Mouse (Mus musculus): ENCODE results near the gene AL731706.2. TPM values are rescaled to one million over a fixed set of nuclear protein-coding genes. Genes with fewer than 3 reads are reported as not detected.

Gene AL731706.2
- polyA plus RNA-seq (2012; fragmentation: generic; extraction: Trizol): 21.8 TPM

DNA sequence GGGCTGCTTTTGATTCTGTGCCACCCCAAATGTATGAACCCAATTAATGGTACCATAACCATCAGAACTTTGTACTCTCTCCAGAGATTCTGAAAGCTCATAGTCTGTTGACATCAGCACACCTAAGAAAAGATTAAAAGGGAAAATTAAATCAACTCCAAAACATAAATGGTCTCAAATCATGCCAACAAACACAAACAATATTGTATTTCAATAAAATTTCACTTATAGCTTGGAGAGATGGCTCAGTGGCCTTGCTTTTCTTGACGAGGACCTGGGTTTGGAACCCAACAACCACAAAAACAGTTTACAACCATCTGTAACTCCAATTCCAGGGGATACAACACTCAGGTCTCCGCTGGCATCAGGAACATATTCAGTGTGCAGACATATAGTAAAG lies at the start of gene AL731706.2:
AL731706.2 (minus strand) TSS at position 101 of the 400 bp plus-strand sequence.
- Histone ChIP-seq H3K27me3 (ENCODE audit: control insufficient read depth, insufficient read depth, insufficient read length) (no peaks in the 10 kb centered on the region), H3K4me3 (no peak within 1 kb of the TSS), H3ac (ENCODE audit: control insufficient read depth, insufficient read length) (no peak within 1 kb of the TSS), H3K4me2 (ENCODE audit: low read depth) (no peak within 1 kb of the TSS), H3K36me3 (ENCODE audit: control insufficient read depth, insufficient read depth) (peaks cover 38% of the 10 kb centered on the region), H3K79me2 (ENCODE audit: control insufficient read depth, insufficient read depth) (peaks cover 32% of the 10 kb centered on the region)
- TF ChIP-seq REST (IDR thresholded peaks at IDR 0.05; ENCODE audit: insufficient read depth, insufficient read length) (no peak), TCF3 (IDR thresholded peaks at IDR 0.05; ENCODE audit: insufficient read length, low read depth) (no peak), POLR2A (IDR thresholded peaks at IDR 0.05; ENCODE audit: insufficient read length, low read depth) (no peak), MYOG (IDR thresholded peaks at IDR 0.05; ENCODE audit: control insufficient read depth in 1 of 3, insufficient read depth in 1 of 3, insufficient read length in 2 of 3, low read depth in 2 of 3) (no peak)

GRCm38 (mm10) chr2:136921003-136921408 lies 35.5 kb upstream of the AL731706.2 start:
- no peak overlapping the region for H3K4me3 ChIP-seq
- no peaks in the 10 kb centered on the region for H3K36me3 ChIP-seq (ENCODE audit: control insufficient read depth, insufficient read depth)
- no peaks in the 10 kb centered on the region for H3K27me3 ChIP-seq (ENCODE audit: control insufficient read depth, insufficient read depth, insufficient read length)
- TF ChIP-seq POLR2AphosphoS2 (IDR thresholded peaks at IDR 0.05; ENCODE audit: insufficient read length, low read depth) (no peak), MYOG (IDR thresholded peaks at IDR 0.05; ENCODE audit: control insufficient read depth in 1 of 3, insufficient read depth in 1 of 3, insufficient read length in 2 of 3, low read depth in 2 of 3) (peak in 1 of 3 experiments; percentile 65), MYOD1 (IDR thresholded peaks at IDR 0.05; ENCODE audit: control insufficient read depth in 1 of 3, insufficient read length in 2 of 3, low read depth in 2 of 3) (peak in 2 of 3 experiments; percentile 47 to 50)
- no peak overlapping the region for H3ac ChIP-seq (ENCODE audit: control insufficient read depth, insufficient read length)
- peak overlapping the region; percentile 83 for H3K4me2 ChIP-seq (ENCODE audit: low read depth)
- H3K79me2 ChIP-seq (ENCODE audit: control insufficient read depth, insufficient read depth): no peaks in the 10 kb centered on the region

GRCm38 (mm10) chr2:136920257-136920993 lies 34.9 kb upstream of the AL731706.2 start:
- no peaks in the 10 kb centered on the region for H3K27me3 ChIP-seq (ENCODE audit: control insufficient read depth, insufficient read depth, insufficient read length)
- no peaks in the 10 kb centered on the region for H3K79me2 ChIP-seq (ENCODE audit: control insufficient read depth, insufficient read depth)
- no peak overlapping the region for H3K4me3 ChIP-seq
- H3ac ChIP-seq (ENCODE audit: control insufficient read depth, insufficient read length): no peak overlapping the region
- no peaks in the 10 kb centered on the region for H3K36me3 ChIP-seq (ENCODE audit: control insufficient read depth, insufficient read depth)
- H3K4me2 ChIP-seq (ENCODE audit: low read depth): peak overlapping the region; percentile 83
- TF ChIP-seq MYOG (IDR thresholded peaks at IDR 0.05; ENCODE audit: control insufficient read depth in 1 of 3, insufficient read depth in 1 of 3, insufficient read length in 2 of 3, low read depth in 2 of 3) (peak in 1 of 3 experiments; percentile 33), REST (IDR thresholded peaks at IDR 0.05; ENCODE audit: insufficient read depth, insufficient read length) (no peak), MYOD1 (IDR thresholded peaks at IDR 0.05; ENCODE audit: control insufficient read depth in 1 of 3, insufficient read length in 2 of 3, low read depth in 2 of 3) (peak in 2 of 3 experiments; percentile 74 to 84), TCF3 (IDR thresholded peaks at IDR 0.05; ENCODE audit: insufficient read length, low read depth) (no peak)

- Histone ChIP-seq H3K27me3 (ENCODE audit: control insufficient read depth, insufficient read depth, insufficient read length) (no peaks in the 10 kb centered on the region), H3K4me2 (ENCODE audit: low read depth) (no peak overlapping the region), H3K4me3 (no peak overlapping the region), H3K36me3 (ENCODE audit: control insufficient read depth, insufficient read depth) (no peaks in the 10 kb centered on the region), H3ac (ENCODE audit: control insufficient read depth, insufficient read length) (no peak overlapping the region), H3K79me2 (ENCODE audit: control insufficient read depth, insufficient read depth) (no peaks in the 10 kb centered on the region)
- TF ChIP-seq MYOD1 (IDR thresholded peaks at IDR 0.05; ENCODE audit: control insufficient read depth in 1 of 3, insufficient read length in 2 of 3, low read depth in 2 of 3) (no peak), REST (IDR thresholded peaks at IDR 0.05; ENCODE audit: insufficient read depth, insufficient read length) (no peak), E2F4 (IDR thresholded peaks at IDR 0.05; ENCODE audit: insufficient read depth) (no peak), TCF12 (IDR thresholded peaks at IDR 0.05; ENCODE audit: insufficient read depth, poor library complexity, severe bottlenecking) (no peak), POLR2A (IDR thresholded peaks at IDR 0.05; ENCODE audit: insufficient read length, low read depth) (no peak), POLR2AphosphoS2 (IDR thresholded peaks at IDR 0.05; ENCODE audit: insufficient read length, low read depth) (no peak)
Observed at GRCm38 (mm10) chr2:136919433-136919832, 34.0 kb upstream of the AL731706.2 start.

DNA sequence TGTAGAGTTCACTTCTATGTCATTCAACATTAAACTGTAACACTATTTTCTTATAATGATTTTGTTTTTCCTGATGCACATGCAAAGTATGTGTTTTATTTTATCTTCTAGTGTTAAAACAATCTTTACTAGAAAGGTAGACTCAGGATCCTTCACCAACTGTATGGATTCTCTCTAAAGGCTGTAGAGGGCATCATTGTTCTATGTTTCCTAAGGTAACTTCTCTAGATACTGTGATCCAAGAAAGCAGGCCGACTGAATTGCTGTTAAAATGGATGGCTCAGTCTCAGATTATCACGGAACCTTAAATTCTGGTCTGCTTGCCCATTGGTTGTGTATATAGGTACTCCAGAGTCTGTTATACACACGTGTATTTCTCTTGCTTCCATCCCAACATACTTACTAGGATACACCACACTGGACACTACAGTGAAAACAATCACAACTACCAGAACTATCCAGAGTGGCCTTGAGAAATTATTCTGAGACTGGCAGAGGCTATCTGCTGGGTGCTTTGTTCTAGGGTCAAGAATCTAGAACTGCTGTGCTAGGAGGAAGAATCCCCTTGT lies 28.9 kb upstream of the AL731706.2 start:
- H3K79me2 ChIP-seq (ENCODE audit: control insufficient read depth, insufficient read depth): no peaks in the 10 kb centered on the region
- H3K4me3 ChIP-seq: no peak overlapping the region
- no peak overlapping the region for H3ac ChIP-seq (ENCODE audit: control insufficient read depth, insufficient read length)
- no peaks in the 10 kb centered on the region for H3K27me3 ChIP-seq (ENCODE audit: control insufficient read depth, insufficient read depth, insufficient read length)
- no peaks in the 10 kb centered on the region for H3K36me3 ChIP-seq (ENCODE audit: control insufficient read depth, insufficient read depth)
- no peak for TF ChIP-seq USF1 (IDR thresholded peaks at IDR 0.05; ENCODE audit: low read depth)
- TF ChIP-seq POLR2AphosphoS2 (IDR thresholded peaks at IDR 0.05; ENCODE audit: insufficient read length, low read depth): no peak
- TF ChIP-seq REST (IDR thresholded peaks at IDR 0.05; ENCODE audit: insufficient read depth, insufficient read length): no peak
- TF ChIP-seq MYOD1 (IDR thresholded peaks at IDR 0.05; ENCODE audit: control insufficient read depth in 1 of 3, insufficient read length in 2 of 3, low read depth in 2 of 3): no peak
- TF ChIP-seq MYOG (IDR thresholded peaks at IDR 0.05; ENCODE audit: control insufficient read depth in 1 of 3, insufficient read depth in 1 of 3, insufficient read length in 2 of 3, low read depth in 2 of 3): no peak
- TF ChIP-seq E2F4 (IDR thresholded peaks at IDR 0.05; ENCODE audit: insufficient read depth): no peak
- TF ChIP-seq MAX (IDR thresholded peaks at IDR 0.05; ENCODE audit: low read depth): no peak
- TF ChIP-seq CEBPB (IDR thresholded peaks at IDR 0.05; ENCODE audit: insufficient read depth, poor library complexity, severe bottlenecking): no peak
- TF ChIP-seq POLR2A (IDR thresholded peaks at IDR 0.05; ENCODE audit: insufficient read length, low read depth): no peak
- no peak for TF ChIP-seq TCF12 (IDR thresholded peaks at IDR 0.05; ENCODE audit: insufficient read depth, poor library complexity, severe bottlenecking)
- TF ChIP-seq SRF (IDR thresholded peaks at IDR 0.05; ENCODE audit: control insufficient read depth, insufficient read length, low read depth): no peak
- TF ChIP-seq TCF3 (IDR thresholded peaks at IDR 0.05; ENCODE audit: insufficient read length, low read depth): no peak
- H3K4me2 ChIP-seq (ENCODE audit: low read depth): no peak overlapping the region
